Mouse (Mus musculus): ENCODE measurements around the gene Cebpg. TPM values are rescaled to one million over a fixed set of nuclear protein-coding genes. Genes with fewer than 3 reads are reported as not detected.

Cebpg gene
- 44.9 and 45.7 TPM in 2 replicates for polyA plus RNA-seq (2016; fragmentation: Nextera tagmentation; extraction: Ambion mirVana)

- H3K4me1 ChIP-seq: peaks cover 22% of the 10 kb centered on the region
- peaks cover 7% of the 10 kb centered on the region; the same call in 1 of the 2 replicates for H3K27me3 ChIP-seq (ENCODE audit: low read depth, poor library complexity, severe bottlenecking)
- peak within 1 kb of the TSS; percentile 98 for H3K4me3 ChIP-seq
- no peaks in the 10 kb centered on the region for H3K9me3 ChIP-seq (replicated peaks)
- under 1% methylated on average over 53 of the region's 53 CpGs for WGBS
- H3K27ac ChIP-seq (replicated peaks): peak within 1 kb of the TSS; percentile 96
- DNase-seq (ENCODE audit: low spot score): peak; percentile 93
- peaks cover 9% of the 10 kb centered on the region; the same call in 1 of the 2 replicates for H3K36me3 ChIP-seq
Observed at GRCm38 (mm10) chr7:35056436-35056864, at the start of gene Cebpg. Gene Cebpg, minus strand, starts transcription at chr7:35056573.

- WGBS: 91% methylated on average over 4 of the region's 4 CpGs
Observed at GRCm38 (mm10) chr7:35099528-35099927, 43.2 kb upstream of the Cebpg start.

GRCm38 (mm10) chr7:35098777-35099176 is 42.4 kb upstream of the Cebpg start:
- Histone ChIP-seq H3K4me3 (no peak overlapping the region), H3K36me3 (no peaks in the 10 kb centered on the region), H3K27ac (replicated peaks) (no peak overlapping the region), H3K9me3 (replicated peaks) (peaks cover 6% of the 10 kb centered on the region; the same call in 1 of the 2 replicates), H3K27me3 (ENCODE audit: low read depth, poor library complexity, severe bottlenecking) (no peaks in the 10 kb centered on the region), H3K4me1 (no peaks in the 10 kb centered on the region)
- no peak for DNase-seq (ENCODE audit: low spot score)
- WGBS: 84% methylated on average over 4 of the region's 4 CpGs

More at GRCm38 (mm10) chr7:35099528-35099927, 43.2 kb upstream of the Cebpg start:
- H3K27me3 ChIP-seq (ENCODE audit: low read depth, poor library complexity, severe bottlenecking): no peaks in the 10 kb centered on the region
- no peak overlapping the region for H3K4me3 ChIP-seq
- no peak for DNase-seq (ENCODE audit: low spot score)
- peaks cover 6% of the 10 kb centered on the region; the same call in 1 of the 2 replicates for H3K9me3 ChIP-seq (replicated peaks)
- no peaks in the 10 kb centered on the region for H3K36me3 ChIP-seq
- no peaks in the 10 kb centered on the region for H3K4me1 ChIP-seq
- no peak overlapping the region for H3K27ac ChIP-seq (replicated peaks)

GRCm38 (mm10) chr7:35094975-35095678 is 38.8 kb upstream of the Cebpg start:
- Histone ChIP-seq H3K27me3 (ENCODE audit: low read depth, poor library complexity, severe bottlenecking) (no peaks in the 10 kb centered on the region), H3K4me1 (peaks cover 3% of the 10 kb centered on the region; the same call in 1 of the 2 replicates), H3K27ac (replicated peaks) (no peak overlapping the region), H3K4me3 (no peak overlapping the region), H3K9me3 (replicated peaks) (no peaks in the 10 kb centered on the region), H3K36me3 (no peaks in the 10 kb centered on the region)
- no peak for DNase-seq (ENCODE audit: low spot score)
- 83% methylated on average over 9 of the region's 9 CpGs for WGBS

GRCm38 (mm10) chr7:35090550-35090949 is 34.2 kb upstream of the Cebpg start:
- Histone ChIP-seq H3K27me3 (ENCODE audit: low read depth, poor library complexity, severe bottlenecking) (0 out of 2 replicates have a peak, but pooled peaks cover 5% of the 10 kb centered on the region), H3K27ac (replicated peaks) (no peak overlapping the region), H3K4me3 (no peak overlapping the region), H3K4me1 (peaks cover 20% of the 10 kb centered on the region), H3K9me3 (replicated peaks) (no peaks in the 10 kb centered on the region), H3K36me3 (no peaks in the 10 kb centered on the region)
- DNase-seq (ENCODE audit: low spot score): no peak
- WGBS: 80% methylated on average over 5 of the region's 5 CpGs

GRCm38 (mm10) chr7:35086271-35086861 is 30.0 kb upstream of the Cebpg start:
- 1% methylated on average over 21 of the region's 21 CpGs for WGBS
- H3K4me3 ChIP-seq: peak overlapping the region; percentile 45
- no peaks in the 10 kb centered on the region for H3K36me3 ChIP-seq
- 0 out of 2 replicates have a peak, but pooled peaks cover 11% of the 10 kb centered on the region for H3K27me3 ChIP-seq (ENCODE audit: low read depth, poor library complexity, severe bottlenecking)
- peak; percentile 58 for DNase-seq (ENCODE audit: low spot score)
- H3K27ac ChIP-seq (replicated peaks): no peak overlapping the region
- H3K4me1 ChIP-seq: peaks cover 19% of the 10 kb centered on the region
- H3K9me3 ChIP-seq (replicated peaks): no peaks in the 10 kb centered on the region

- H3K9me3 ChIP-seq (replicated peaks): no peaks in the 10 kb centered on the region
- WGBS: 81% methylated on average over 12 of the region's 12 CpGs
- no peak overlapping the region for H3K27ac ChIP-seq (replicated peaks)
- no peaks in the 10 kb centered on the region for H3K36me3 ChIP-seq
- H3K4me1 ChIP-seq: peaks cover 27% of the 10 kb centered on the region
- DNase-seq (ENCODE audit: low spot score): no peak
- 0 out of 2 replicates have a peak, but pooled peaks cover 11% of the 10 kb centered on the region for H3K27me3 ChIP-seq (ENCODE audit: low read depth, poor library complexity, severe bottlenecking)
- no peak overlapping the region for H3K4me3 ChIP-seq
Observed at GRCm38 (mm10) chr7:35084565-35085360, 28.4 kb upstream of the Cebpg start.

- peaks cover 18% of the 10 kb centered on the region for H3K4me1 ChIP-seq
- 0 out of 2 replicates have a peak, but pooled peaks cover 11% of the 10 kb centered on the region for H3K27me3 ChIP-seq (ENCODE audit: low read depth, poor library complexity, severe bottlenecking)
- no peaks in the 10 kb centered on the region for H3K36me3 ChIP-seq
- no peak overlapping the region for H3K4me3 ChIP-seq
- H3K9me3 ChIP-seq (replicated peaks): no peaks in the 10 kb centered on the region
- no peak overlapping the region for H3K27ac ChIP-seq (replicated peaks)
- DNase-seq (ENCODE audit: low spot score): no peak
- 70% methylated on average over 9 of the region's 9 CpGs for WGBS
Observed at GRCm38 (mm10) chr7:35081406-35082104, 25.2 kb upstream of the Cebpg start.

- Histone ChIP-seq H3K4me3 (no peak overlapping the region), H3K36me3 (no peaks in the 10 kb centered on the region), H3K4me1 (peaks cover 11% of the 10 kb centered on the region; the same call in 1 of the 2 replicates), H3K27ac (replicated peaks) (no peak overlapping the region), H3K27me3 (ENCODE audit: low read depth, poor library complexity, severe bottlenecking) (0 out of 2 replicates have a peak, but pooled peaks cover 9% of the 10 kb centered on the region), H3K9me3 (replicated peaks) (no peaks in the 10 kb centered on the region)
- WGBS: 47% methylated on average over 10 of the region's 10 CpGs
- DNase-seq (ENCODE audit: low spot score): no peak
Observed at GRCm38 (mm10) chr7:35080843-35081338, 24.5 kb upstream of the Cebpg start.

- DNase-seq (ENCODE audit: low spot score): no peak
- Histone ChIP-seq H3K27ac (replicated peaks) (no peak overlapping the region), H3K4me3 (no peak overlapping the region), H3K9me3 (replicated peaks) (no peaks in the 10 kb centered on the region), H3K36me3 (no peaks in the 10 kb centered on the region), H3K4me1 (0 out of 2 replicates have a peak, but pooled peaks cover 9% of the 10 kb centered on the region), H3K27me3 (ENCODE audit: low read depth, poor library complexity, severe bottlenecking) (no peaks in the 10 kb centered on the region)
- 60% methylated on average over 5 of the region's 5 CpGs for WGBS
Observed at GRCm38 (mm10) chr7:35076645-35077044, 20.3 kb upstream of the Cebpg start.

- 61% methylated on average over 8 of the region's 8 CpGs for WGBS
- Histone ChIP-seq H3K9me3 (replicated peaks) (peaks cover 6% of the 10 kb centered on the region; the same call in 1 of the 2 replicates), H3K4me1 (peaks cover 16% of the 10 kb centered on the region), H3K36me3 (no peaks in the 10 kb centered on the region), H3K4me3 (no peak overlapping the region), H3K27me3 (ENCODE audit: low read depth, poor library complexity, severe bottlenecking) (no peaks in the 10 kb centered on the region), H3K27ac (replicated peaks) (0 out of 2 replicates have a peak overlapping the region, but pooled peaks have one; percentile 23)
- DNase-seq (ENCODE audit: low spot score): peak; percentile 42
Observed at GRCm38 (mm10) chr7:35066640-35067212, 10.4 kb upstream of the Cebpg start.

Data from midbrain, embryonic 10.5 days (tissue).